Mouse (Mus musculus) fibroblast of lung, adult 2 months (primary cell): Measurements from ENCODE around the gene Exoc3l2.

Source experiments
- DNase-seq: peaks from one replicate; pipeline ENCODE4 v3.0.0-alpha.2; 2011; ENCODE audit warnings: low read depth

Gene Exoc3l2

GRCm38 (mm10) chr7:19523017-19523756, 60.1 kb downstream of the Exoc3l2 start:
- no peak for DNase-seq

- DNase-seq: no peak
Observed at GRCm38 (mm10) chr7:19523757-19524419, 60.8 kb downstream of the Exoc3l2 start.

GRCm38 (mm10) chr7:19524420-19525104, 61.4 kb downstream of the Exoc3l2 start:
- DNase-seq: no peak

GRCm38 (mm10) chr7:19525105-19525481, 62.0 kb downstream of the Exoc3l2 start:
- DNase-seq: no peak

GRCm38 (mm10) chr7:19531077-19531476, 67.9 kb downstream of the Exoc3l2 start:
- no peak for DNase-seq

- no peak for DNase-seq
Observed at GRCm38 (mm10) chr7:19532240-19532639, 69.1 kb downstream of the Exoc3l2 start.

GRCm38 (mm10) chr7:19534676-19535075, 71.5 kb downstream of the Exoc3l2 start:
- no peak for DNase-seq

GRCm38 (mm10) chr7:19540771-19541566, 77.8 kb downstream of the Exoc3l2 start:
- DNase-seq: no peak

- no peak for DNase-seq
Observed at GRCm38 (mm10) chr7:19541681-19542154, 78.6 kb downstream of the Exoc3l2 start.

GRCm38 (mm10) chr7:19542155-19542691, 79.1 kb downstream of the Exoc3l2 start:
- no peak for DNase-seq

- DNase-seq: no peak
Observed at GRCm38 (mm10) chr7:19543584-19543983, 80.5 kb downstream of the Exoc3l2 start.

GRCm38 (mm10) chr7:19546007-19546406, 82.9 kb downstream of the Exoc3l2 start:
- DNase-seq: no peak
